Mouse (Mus musculus) intestine, embryonic 16.5 days (tissue): ENCODE results near the gene Timm17a. TPM values are rescaled to one million over a fixed set of nuclear protein-coding genes. Genes with fewer than 3 reads are reported as not detected.
A peak's percentile ranks its signal among the peaks of the same experiment; 100 is the strongest.

Source experiments
- ATAC-seq: fragments of 200-750 bp; cut with Nextera tagmentation; 2 replicates; pipeline ENCODE4 v1.8.0; 2017; ENCODE audit warnings: moderate TSS enrichment, moderate library complexity
- H3K27ac ChIP-seq: fragments of 300-500 bp; sonication (generic); 2 replicates; pipeline ENCODE4 v1.5.1; 2014; ENCODE audit warnings: mild to moderate bottlenecking, low read length
- H3K27me3 ChIP-seq: fragments of 300-500 bp; sonication (generic); replicated peaks from 2 replicates; pipeline ENCODE4 v1.6.1; 2014; ENCODE audit warnings: low read length, control low read depth, mixed read lengths; ENCODE audit not compliant: control insufficient read depth, insufficient read depth
- H3K36me3 ChIP-seq: fragments of 300-500 bp; sonication (generic); 2 replicates; pipeline ENCODE4 v1.6.1; 2014; ENCODE audit warnings: low read length, control low read depth; ENCODE audit not compliant: control insufficient read depth, insufficient read depth
- H3K4me1 ChIP-seq: fragments of 300-500 bp; sonication (generic); 2 replicates; pipeline ENCODE4 v1.6.1; 2014; ENCODE audit warnings: low read length, control low read depth, mixed read lengths; ENCODE audit not compliant: control insufficient read depth, insufficient read depth
- H3K4me2 ChIP-seq: fragments of 300-500 bp; sonication (generic); 2 replicates; pipeline ENCODE4 v1.6.1; 2014; ENCODE audit warnings: low read depth, low read length, control low read depth
- H3K4me3 ChIP-seq: fragments of 300-500 bp; sonication (generic); 2 replicates; pipeline ENCODE4 v1.5.1; 2014; ENCODE audit warnings: mild to moderate bottlenecking, low read length
- H3K9ac ChIP-seq: fragments of 300-500 bp; sonication (generic); 2 replicates; pipeline ENCODE4 v1.6.1; 2014; ENCODE audit warnings: low read depth, low read length
- H3K9me3 ChIP-seq: fragments of 300-500 bp; sonication (generic); 2 replicates; pipeline ENCODE4 v1.6.1; 2016; ENCODE audit warnings: low read length, control low read depth; ENCODE audit not compliant: control insufficient read depth
- WGBS: fragments of 180-500 bp; shearing (Covaris S2); extraction: QIAGEN DNeasy Blood & Tissue Kit; methylation state at CpG from one replicate; pipeline ENCODE4 v1.1.7; 2014; 5-methylcytosine and 5-hydroxymethylcytosine counted together
- polyA plus RNA-seq: library from polyadenylated mRNA; unstranded; fragments of >200 nt; fragmentation: Nextera tagmentation; extraction: Ambion mirVana; gene quantifications from 2 replicates; pipeline ENCODE4 v1.2.1, GENCODE M21; 2015

Gene Timm17a
- polyA plus RNA-seq = 247 and 268 TPM in 2 replicates

GRCm38 (mm10) chr1:135313284-135314031 lies at the start of gene Timm17a:
Gene Timm17a (minus strand): TSS chr1:135313778.
- peaks cover 9% of the 10 kb centered on the region; the same call in 1 of the 2 replicates for H3K36me3 ChIP-seq
- no peaks in the 10 kb centered on the region for H3K27me3 ChIP-seq
- ATAC-seq = peak; percentile 100
- H3K4me2 ChIP-seq = peak within 1 kb of the TSS; percentile 71
- peaks cover 20% of the 10 kb centered on the region for H3K4me1 ChIP-seq
- no peaks in the 10 kb centered on the region for H3K9me3 ChIP-seq
- WGBS = under 1% methylated on average over 51 of the region's 51 CpGs
- H3K27ac ChIP-seq = peak within 1 kb of the TSS; percentile 90
- peak within 1 kb of the TSS; percentile 99 for H3K9ac ChIP-seq
- H3K4me3 ChIP-seq = peak within 1 kb of the TSS; percentile 93

DNA sequence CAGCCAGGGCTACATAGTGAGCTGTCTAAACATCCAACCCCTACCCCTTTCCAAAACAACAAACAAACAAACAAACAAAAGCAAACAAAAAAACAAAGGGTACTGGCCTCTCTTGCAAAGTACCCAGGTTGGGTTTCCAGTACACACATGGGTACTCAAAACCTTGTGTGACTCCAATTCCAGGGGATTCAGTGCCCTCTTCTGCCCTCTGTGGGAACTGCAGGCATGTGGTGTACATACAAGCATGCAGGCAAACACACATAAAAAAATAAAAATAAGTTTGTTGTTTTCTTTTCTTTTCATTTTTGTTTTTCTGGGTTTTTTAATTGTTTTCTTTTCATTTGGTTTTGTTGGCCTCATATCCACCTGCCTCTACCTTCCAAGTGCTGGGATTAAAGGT lies 48.5 kb upstream of the Timm17a start:
- Histone ChIP-seq H3K9ac (no peak overlapping the region), H3K4me1 (no peaks in the 10 kb centered on the region), H3K4me3 (no peak overlapping the region), H3K36me3 (no peaks in the 10 kb centered on the region), H3K4me2 (no peak overlapping the region), H3K27ac (no peak overlapping the region), H3K27me3 (no peaks in the 10 kb centered on the region), H3K9me3 (no peaks in the 10 kb centered on the region)
- no peak for ATAC-seq

DNA sequence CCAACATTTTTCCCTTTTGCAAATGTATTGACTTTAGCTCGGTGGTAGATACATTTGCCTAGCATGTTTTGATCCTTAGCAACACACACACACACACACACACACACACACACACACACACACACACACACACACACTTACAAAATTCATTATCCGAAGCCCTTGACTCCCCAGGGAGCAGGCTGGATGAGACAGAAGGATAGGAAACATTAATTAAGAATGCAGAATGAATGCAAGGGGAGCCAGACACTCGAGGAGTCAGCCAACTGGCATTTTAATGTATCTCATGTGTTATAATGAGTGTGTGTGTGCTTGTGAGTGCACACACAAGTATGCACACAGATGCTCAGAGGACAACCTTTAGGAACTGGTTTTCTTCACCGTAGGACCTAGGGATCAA lies 47.9 kb upstream of the Timm17a start:
- H3K9me3 ChIP-seq = no peaks in the 10 kb centered on the region
- no peaks in the 10 kb centered on the region for H3K27me3 ChIP-seq
- no peak for ATAC-seq
- WGBS = 76% methylated on average over 4 of the region's 4 CpGs
- no peak overlapping the region for H3K4me2 ChIP-seq
- no peak overlapping the region for H3K4me3 ChIP-seq
- no peak overlapping the region for H3K27ac ChIP-seq
- H3K4me1 ChIP-seq = no peaks in the 10 kb centered on the region
- H3K36me3 ChIP-seq = no peaks in the 10 kb centered on the region
- no peak overlapping the region for H3K9ac ChIP-seq

GRCm38 (mm10) chr1:135359071-135359470 lies 45.5 kb upstream of the Timm17a start:
- Histone ChIP-seq H3K4me1 (no peaks in the 10 kb centered on the region), H3K4me3 (no peak overlapping the region), H3K4me2 (no peak overlapping the region), H3K9me3 (no peaks in the 10 kb centered on the region), H3K27me3 (no peaks in the 10 kb centered on the region), H3K36me3 (no peaks in the 10 kb centered on the region), H3K27ac (peak overlapping the region; percentile 26; the same call in 1 of the 2 replicates), H3K9ac (no peak overlapping the region)
- ATAC-seq = peak; percentile 62
- 8% methylated on average over 2 of the region's 2 CpGs for WGBS

- ATAC-seq = no peak
These were observed 38.4 kb upstream of the Timm17a start for GRCm38 (mm10) chr1:135351953-135352352.

GRCm38 (mm10) chr1:135347498-135348169 lies 34.1 kb upstream of the Timm17a start:
- Histone ChIP-seq H3K4me1 (peaks cover 4% of the 10 kb centered on the region; the same call in 1 of the 2 replicates), H3K4me2 (no peak overlapping the region), H3K9ac (no peak overlapping the region), H3K27ac (peak overlapping the region; percentile 29), H3K4me3 (no peak overlapping the region), H3K27me3 (no peaks in the 10 kb centered on the region), H3K9me3 (no peaks in the 10 kb centered on the region), H3K36me3 (no peaks in the 10 kb centered on the region)
- ATAC-seq = peak; percentile 59
- 42% methylated on average over 4 of the region's 4 CpGs for WGBS

More at GRCm38 (mm10) chr1:135351953-135352352, 38.4 kb upstream of the Timm17a start:
- 0 out of 2 replicates have a peak, but pooled peaks cover 4% of the 10 kb centered on the region for H3K4me1 ChIP-seq
- H3K27ac ChIP-seq = no peak overlapping the region
- no peaks in the 10 kb centered on the region for H3K9me3 ChIP-seq
- WGBS = 68% methylated on average over 3 of the region's 3 CpGs
- no peaks in the 10 kb centered on the region for H3K36me3 ChIP-seq
- H3K27me3 ChIP-seq = no peaks in the 10 kb centered on the region
- no peak overlapping the region for H3K4me3 ChIP-seq
- no peak overlapping the region for H3K9ac ChIP-seq
- no peak overlapping the region for H3K4me2 ChIP-seq

DNA sequence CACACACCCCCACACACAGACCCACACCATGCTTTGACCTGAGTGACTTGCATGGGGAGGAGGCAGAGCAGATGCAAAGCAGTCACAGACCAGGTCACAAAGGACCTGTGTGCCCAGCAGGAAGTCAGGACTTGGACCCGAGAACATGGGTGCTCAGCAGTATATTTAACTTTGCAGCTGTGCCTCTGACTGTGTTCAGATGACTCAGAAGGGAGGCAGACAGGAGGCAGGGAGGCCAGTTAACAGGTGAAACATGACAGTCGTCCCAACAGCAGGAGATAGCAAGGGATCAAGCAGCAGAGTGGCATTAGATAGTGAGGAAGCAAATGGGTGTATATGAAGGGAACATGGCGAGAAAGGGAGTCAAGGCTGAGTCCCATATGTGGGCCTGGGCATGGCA lies 33.3 kb upstream of the Timm17a start:
- Histone ChIP-seq H3K4me2 (no peak overlapping the region), H3K27ac (peak overlapping the region; percentile 29; the same call in 1 of the 2 replicates), H3K9me3 (no peaks in the 10 kb centered on the region), H3K4me3 (no peak overlapping the region), H3K9ac (no peak overlapping the region), H3K27me3 (no peaks in the 10 kb centered on the region), H3K4me1 (peaks cover 4% of the 10 kb centered on the region; the same call in 1 of the 2 replicates), H3K36me3 (no peaks in the 10 kb centered on the region)
- ATAC-seq = no peak
- WGBS = 66% methylated on average over 3 of the region's 3 CpGs

DNA sequence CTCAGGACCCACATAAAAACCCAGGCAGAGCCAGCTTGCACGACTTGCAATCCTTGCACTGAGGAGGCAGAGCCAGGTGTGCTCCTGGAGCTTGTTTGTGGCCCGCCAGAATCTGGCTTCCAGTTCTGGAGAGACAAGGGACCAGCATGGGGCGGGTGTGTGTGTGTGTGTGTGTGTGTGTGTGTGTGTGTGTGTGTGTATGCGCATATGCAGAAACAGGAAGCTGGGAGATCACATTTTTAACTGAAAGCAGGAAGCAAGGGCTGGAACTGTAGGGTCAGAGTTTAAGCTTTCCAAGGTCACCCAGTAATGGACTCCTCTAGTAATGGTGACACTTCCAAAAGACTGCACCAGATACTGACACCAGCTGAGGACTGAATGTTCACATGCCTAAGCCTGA lies 30.4 kb upstream of the Timm17a start:
- Histone ChIP-seq H3K4me1 (peaks cover 4% of the 10 kb centered on the region; the same call in 1 of the 2 replicates), H3K36me3 (no peaks in the 10 kb centered on the region), H3K9me3 (no peaks in the 10 kb centered on the region), H3K27ac (no peak overlapping the region), H3K4me2 (no peak overlapping the region), H3K4me3 (no peak overlapping the region), H3K27me3 (no peaks in the 10 kb centered on the region), H3K9ac (no peak overlapping the region)
- WGBS = 60% methylated on average over 4 of the region's 4 CpGs
- no peak for ATAC-seq

DNA sequence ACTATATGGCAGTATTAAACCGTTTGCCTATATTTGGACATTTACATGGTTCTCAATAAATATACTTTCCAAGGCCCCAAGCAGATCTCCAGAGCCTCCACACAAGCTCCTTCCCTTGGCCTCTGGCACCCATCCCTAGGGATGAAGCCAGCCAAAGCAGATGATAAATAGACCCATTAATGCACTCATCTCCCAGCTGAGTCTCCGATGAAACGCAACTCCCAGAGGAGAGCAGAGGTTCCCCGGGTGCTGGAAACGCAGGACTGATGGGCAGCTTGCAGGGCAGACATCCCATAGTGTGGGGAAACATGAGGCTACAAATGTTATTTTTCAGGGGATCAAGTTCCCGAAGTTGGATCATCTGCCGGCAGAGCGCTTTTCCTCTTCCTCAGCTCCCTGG lies 28.4 kb upstream of the Timm17a start:
- no peaks in the 10 kb centered on the region for H3K9me3 ChIP-seq
- H3K27me3 ChIP-seq = no peaks in the 10 kb centered on the region
- H3K9ac ChIP-seq = no peak overlapping the region
- H3K4me2 ChIP-seq = no peak overlapping the region
- H3K36me3 ChIP-seq = no peaks in the 10 kb centered on the region
- H3K4me3 ChIP-seq = no peak overlapping the region
- no peaks in the 10 kb centered on the region; the same call in 1 of the 2 replicates for H3K4me1 ChIP-seq
- H3K27ac ChIP-seq = no peak overlapping the region
- ATAC-seq = no peak
- WGBS = 62% methylated on average over 8 of the region's 8 CpGs
